Mouse (Mus musculus) lung, embryonic 14.5 days (tissue): ENCODE data around the gene Lamp5. TPM values are rescaled to one million over a fixed set of nuclear protein-coding genes. Genes with fewer than 3 reads are reported as not detected.

Experiments used
- ATAC-seq: fragments of 200-750 bp; cut with Nextera tagmentation; 2 replicates; pipeline ENCODE4 v1.8.0; 2017; ENCODE audit warnings: mild to moderate bottlenecking, moderate TSS enrichment, moderate library complexity; ENCODE audit not compliant: insufficient read depth
- DNase-seq: peaks from one replicate; pipeline ENCODE4 v3.0.0-alpha.2; 2015
- H3K27ac ChIP-seq: fragments of 300-500 bp; sonication (generic); 2 replicates; pipeline ENCODE4 v1.5.1; 2014; ENCODE audit warnings: low read depth, mild to moderate bottlenecking, moderate library complexity
- H3K27me3 ChIP-seq: fragments of 300-500 bp; sonication (generic); 2 replicates; pipeline ENCODE4 v1.6.1; 2014; ENCODE audit warnings: low read length, control low read depth; ENCODE audit not compliant: insufficient read depth
- H3K36me3 ChIP-seq: fragments of 300-500 bp; sonication (generic); 2 replicates; pipeline ENCODE4 v1.6.1; 2014; ENCODE audit warnings: control low read depth; ENCODE audit not compliant: insufficient read depth
- H3K4me1 ChIP-seq: fragments of 300-500 bp; sonication (generic); 2 replicates; pipeline ENCODE4 v1.6.1; 2014; ENCODE audit warnings: antibody characterized with exemption, control low read depth; ENCODE audit not compliant: insufficient read depth
- H3K4me2 ChIP-seq: fragments of 300-500 bp; sonication (generic); 2 replicates; pipeline ENCODE4 v1.6.1; 2014; ENCODE audit warnings: mild to moderate bottlenecking
- H3K4me3 ChIP-seq: fragments of 300-500 bp; sonication (generic); 2 replicates; pipeline ENCODE4 v1.5.1; 2014; ENCODE audit warnings: low read depth, low read length
- H3K9ac ChIP-seq: fragments of 300-500 bp; sonication (generic); 2 replicates; pipeline ENCODE4 v1.6.1; 2014
- H3K9me3 ChIP-seq: fragments of 300-500 bp; sonication (generic); 2 replicates; pipeline ENCODE4 v1.6.1; 2016; ENCODE audit warnings: low read depth, low read length, control low read depth
- CTCF ChIP-seq: IDR thresholded peaks from 2 replicates; pipeline ENCODE4 v1.5.1; 2016; ENCODE audit warnings: antibody characterized with exemption, low read depth
- WGBS: fragments of 180-500 bp; shearing (Covaris S2); extraction: QIAGEN DNeasy Blood & Tissue Kit; methylation state at CpG from one replicate; pipeline ENCODE4 v1.1.7; 2014; 5-methylcytosine and 5-hydroxymethylcytosine counted together
- polyA plus RNA-seq: library from polyadenylated mRNA; unstranded; fragments of >200 nt; fragmentation: Nextera tagmentation; extraction: Ambion mirVana; gene quantifications from 2 replicates; pipeline ENCODE4 v1.2.1, GENCODE M21; 2014

Lamp5 gene
- polyA plus RNA-seq, 1 experiment from 2014 or later = 0.28 TPM

DNA sequence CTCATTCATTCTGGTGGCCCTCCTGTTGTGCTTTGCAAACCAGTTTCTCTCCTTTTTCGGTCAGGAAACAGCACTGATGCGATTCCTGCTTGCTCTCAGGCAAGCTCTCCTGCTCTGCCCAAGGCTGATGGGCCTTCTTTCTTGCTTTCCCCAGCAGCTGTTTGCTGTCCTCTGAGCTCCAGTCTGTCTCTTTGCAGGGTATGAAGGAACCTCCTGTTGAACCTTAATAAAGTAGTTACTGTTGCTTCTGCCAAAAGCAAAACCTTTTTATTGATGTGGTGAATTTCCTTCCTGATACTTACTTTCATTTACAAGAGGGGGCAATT, 57.0 kb downstream of the Lamp5 start:
- H3K4me3 ChIP-seq = no peak overlapping the region
- no peaks in the 10 kb centered on the region for H3K27me3 ChIP-seq
- no peak overlapping the region for H3K9ac ChIP-seq
- H3K36me3 ChIP-seq = no peaks in the 10 kb centered on the region
- H3K9me3 ChIP-seq = no peaks in the 10 kb centered on the region
- 24% methylated on average over 2 of the region's 2 CpGs for WGBS
- DNase-seq (no peak), ATAC-seq (no peak; the same call in 1 of the 2 replicates)
- 0 out of 2 replicates have a peak, but pooled peaks cover 4% of the 10 kb centered on the region for H3K4me1 ChIP-seq
- no peak overlapping the region for H3K4me2 ChIP-seq
- TF ChIP-seq CTCF = no peak
- H3K27ac ChIP-seq = no peak overlapping the region

DNA sequence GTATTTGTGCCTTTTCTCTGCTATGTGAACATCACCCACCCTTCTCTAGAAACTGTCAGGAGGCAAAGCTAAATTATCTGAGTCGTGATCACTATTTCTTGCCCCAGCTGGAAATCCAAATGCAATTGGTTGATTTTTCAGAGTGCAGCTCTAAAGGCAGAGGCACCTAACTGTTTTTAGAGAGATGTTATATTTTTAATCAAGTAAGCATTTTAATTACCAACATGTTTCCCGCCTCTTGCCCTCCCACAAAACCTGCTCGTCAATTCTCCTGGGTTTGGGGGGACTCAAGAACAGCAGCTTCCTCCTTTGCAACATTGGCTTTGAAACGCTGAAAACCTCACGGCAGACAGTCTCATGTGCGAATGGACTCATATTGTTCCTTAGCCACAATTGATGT, 61.3 kb downstream of the Lamp5 start:
- TF ChIP-seq CTCF = no peak
- no peak for ATAC-seq
- WGBS = 81% methylated on average over 6 of the region's 6 CpGs

GRCm38 (mm10) chr2:136118006-136118405, 66.0 kb downstream of the Lamp5 start:
- no peak overlapping the region for H3K4me3 ChIP-seq
- H3K4me1 ChIP-seq = no peaks in the 10 kb centered on the region
- WGBS = 88% methylated on average over 2 of the region's 2 CpGs
- no peak overlapping the region for H3K9ac ChIP-seq
- no peak for TF ChIP-seq CTCF
- H3K4me2 ChIP-seq = no peak overlapping the region
- no peaks in the 10 kb centered on the region for H3K36me3 ChIP-seq
- H3K9me3 ChIP-seq = no peaks in the 10 kb centered on the region
- ATAC-seq (no peak), DNase-seq (no peak)
- H3K27me3 ChIP-seq = no peaks in the 10 kb centered on the region
- H3K27ac ChIP-seq = no peak overlapping the region

More for the DNA sequence above, 61.3 kb downstream of the Lamp5 start:
- Histone ChIP-seq H3K4me1 (0 out of 2 replicates have a peak, but pooled peaks cover 4% of the 10 kb centered on the region), H3K27me3 (no peaks in the 10 kb centered on the region), H3K9ac (no peak overlapping the region), H3K4me2 (no peak overlapping the region), H3K4me3 (no peak overlapping the region), H3K36me3 (no peaks in the 10 kb centered on the region), H3K27ac (no peak overlapping the region), H3K9me3 (no peaks in the 10 kb centered on the region)
- DNase-seq = no peak
